Mouse (Mus musculus) neural tube, embryonic 15.5 days (tissue): ENCODE data around the gene Best1. TPM values are rescaled to one million over a fixed set of nuclear protein-coding genes. Genes with fewer than 3 reads are reported as not detected.

Source experiments
- ATAC-seq: fragments of 200-750 bp; cut with Nextera tagmentation; 2 replicates; pipeline ENCODE4 v1.8.0; 2017; ENCODE audit warnings: mild to moderate bottlenecking, moderate TSS enrichment, moderate library complexity; ENCODE audit not compliant: low FRiP score
- H3K27ac ChIP-seq: fragments of 300-500 bp; sonication (generic); replicated peaks from 2 replicates; pipeline ENCODE4 v1.5.1; 2015; ENCODE audit warnings: mild to moderate bottlenecking, inconsistent platforms
- H3K27me3 ChIP-seq: fragments of 300-500 bp; sonication (generic); replicated peaks from 2 replicates; pipeline ENCODE4 v1.6.1; 2015; ENCODE audit warnings: inconsistent platforms
- H3K36me3 ChIP-seq: fragments of 300-500 bp; sonication (generic); 2 replicates; pipeline ENCODE4 v1.6.1; 2015; ENCODE audit warnings: inconsistent platforms
- H3K4me1 ChIP-seq: fragments of 300-500 bp; sonication (generic); 2 replicates; pipeline ENCODE4 v1.6.1; 2015; ENCODE audit warnings: inconsistent platforms
- H3K4me2 ChIP-seq: fragments of 300-500 bp; sonication (generic); 2 replicates; pipeline ENCODE4 v1.6.1; 2015; ENCODE audit warnings: inconsistent platforms, mild to moderate bottlenecking, moderate library complexity
- H3K4me3 ChIP-seq: fragments of 300-500 bp; sonication (generic); replicated peaks from 2 replicates; pipeline ENCODE4 v1.5.1; 2015; ENCODE audit warnings: mild to moderate bottlenecking, inconsistent platforms
- H3K9ac ChIP-seq: fragments of 300-500 bp; sonication (generic); replicated peaks from 2 replicates; pipeline ENCODE4 v1.6.1; 2015; ENCODE audit warnings: mild to moderate bottlenecking, inconsistent platforms
- H3K9me3 ChIP-seq: fragments of 300-500 bp; sonication (generic); replicated peaks from 2 replicates; pipeline ENCODE4 v1.6.1; 2016; ENCODE audit warnings: inconsistent platforms
- WGBS: fragments of 180-500 bp; shearing (Covaris S2); methylation state at CpG from one replicate; pipeline ENCODE4 v1.1.7; 2015; ENCODE audit warnings: mixed read lengths; 5-methylcytosine and 5-hydroxymethylcytosine counted together
- polyA plus RNA-seq: library from polyadenylated mRNA; unstranded; fragments of >200 nt; fragmentation: Nextera tagmentation; extraction: Ambion mirVana; gene quantifications from 2 replicates; pipeline ENCODE4 v1.2.1, GENCODE M21; 2015

The Best1 gene
- polyA plus RNA-seq, 1 experiment from 2014 or later, result 2.3 TPM

GRCm38 (mm10) chr19:10021981-10022380 is 20.5 kb upstream of the Best1 start:
- Histone ChIP-seq H3K27ac (no peak overlapping the region), H3K4me3 (no peak overlapping the region), H3K4me2 (no peak overlapping the region), H3K36me3 (no peaks in the 10 kb centered on the region), H3K9me3 (no peaks in the 10 kb centered on the region), H3K9ac (no peak overlapping the region), H3K27me3 (no peaks in the 10 kb centered on the region), H3K4me1 (peaks cover 46% of the 10 kb centered on the region)
- 76% methylated on average over 2 of the region's 2 CpGs for WGBS
- ATAC-seq, result no peak

GRCm38 (mm10) chr19:10019214-10019760 is 17.9 kb upstream of the Best1 start:
- peak overlapping the region; percentile 57 for H3K4me3 ChIP-seq
- H3K36me3 ChIP-seq, result no peaks in the 10 kb centered on the region
- no peak overlapping the region for H3K27ac ChIP-seq
- no peak for ATAC-seq
- no peaks in the 10 kb centered on the region for H3K9me3 ChIP-seq
- no peaks in the 10 kb centered on the region for H3K27me3 ChIP-seq
- peaks cover 31% of the 10 kb centered on the region for H3K4me1 ChIP-seq
- H3K4me2 ChIP-seq, result peak overlapping the region; percentile 89
- 72% methylated on average over 4 of the region's 4 CpGs for WGBS
- H3K9ac ChIP-seq, result 0 out of 2 replicates have a peak overlapping the region, but pooled peaks have one; percentile 32

- ATAC-seq, result peak; percentile 55; the same call in 1 of the 2 replicates
Observed at GRCm38 (mm10) chr19:10018527-10018818, 17.0 kb upstream of the Best1 start.

GRCm38 (mm10) chr19:10017637-10018526 is 16.4 kb upstream of the Best1 start:
- 5% methylated on average over 44 of the region's 44 CpGs for WGBS
- ATAC-seq, result peak; percentile 94

More at GRCm38 (mm10) chr19:10018527-10018818, 17.0 kb upstream of the Best1 start:
- no peaks in the 10 kb centered on the region for H3K36me3 ChIP-seq
- H3K9ac ChIP-seq, result peak overlapping the region; percentile 63
- peak overlapping the region; percentile 89 for H3K4me2 ChIP-seq
- H3K27me3 ChIP-seq, result no peaks in the 10 kb centered on the region
- peaks cover 31% of the 10 kb centered on the region for H3K4me1 ChIP-seq
- H3K9me3 ChIP-seq, result no peaks in the 10 kb centered on the region
- WGBS, result 4% methylated on average over 3 of the region's 3 CpGs
- H3K27ac ChIP-seq, result peak overlapping the region; percentile 10
- peak overlapping the region; percentile 57 for H3K4me3 ChIP-seq

GRCm38 (mm10) chr19:10016151-10016550 is 14.7 kb upstream of the Best1 start:
- H3K9me3 ChIP-seq, result no peaks in the 10 kb centered on the region

More at GRCm38 (mm10) chr19:10017637-10018526, 16.4 kb upstream of the Best1 start:
- H3K4me3 ChIP-seq, result peak overlapping the region; percentile 57
- H3K9me3 ChIP-seq, result no peaks in the 10 kb centered on the region
- peak overlapping the region; percentile 63 for H3K9ac ChIP-seq
- no peaks in the 10 kb centered on the region for H3K36me3 ChIP-seq
- peaks cover 31% of the 10 kb centered on the region for H3K4me1 ChIP-seq
- peak overlapping the region; percentile 69 for H3K27ac ChIP-seq
- H3K27me3 ChIP-seq, result no peaks in the 10 kb centered on the region
- H3K4me2 ChIP-seq, result peak overlapping the region; percentile 89

GRCm38 (mm10) chr19:10015442-10015841 is 14.0 kb upstream of the Best1 start:
- Histone ChIP-seq H3K27ac (no peak overlapping the region), H3K36me3 (no peaks in the 10 kb centered on the region), H3K4me1 (peaks cover 26% of the 10 kb centered on the region), H3K4me3 (no peak overlapping the region), H3K9me3 (no peaks in the 10 kb centered on the region), H3K4me2 (no peak overlapping the region), H3K27me3 (no peaks in the 10 kb centered on the region), H3K9ac (no peak overlapping the region)
- no peak for ATAC-seq
- WGBS, result 80% methylated on average over 4 of the region's 4 CpGs

More at GRCm38 (mm10) chr19:10016151-10016550, 14.7 kb upstream of the Best1 start:
- no peak overlapping the region for H3K9ac ChIP-seq
- H3K4me2 ChIP-seq, result no peak overlapping the region
- no peaks in the 10 kb centered on the region for H3K36me3 ChIP-seq
- no peak overlapping the region for H3K4me3 ChIP-seq
- ATAC-seq, result no peak
- H3K27ac ChIP-seq, result no peak overlapping the region
- no peaks in the 10 kb centered on the region for H3K27me3 ChIP-seq
- peaks cover 26% of the 10 kb centered on the region for H3K4me1 ChIP-seq
- WGBS, result 83% methylated on average over 4 of the region's 4 CpGs

GRCm38 (mm10) chr19:10014824-10015223 is 13.4 kb upstream of the Best1 start:
- Histone ChIP-seq H3K36me3 (no peaks in the 10 kb centered on the region), H3K9ac (no peak overlapping the region), H3K27ac (no peak overlapping the region), H3K9me3 (no peaks in the 10 kb centered on the region), H3K4me2 (no peak overlapping the region), H3K27me3 (no peaks in the 10 kb centered on the region), H3K4me1 (peaks cover 24% of the 10 kb centered on the region), H3K4me3 (no peak overlapping the region)
- WGBS, result 82% methylated on average over 13 of the region's 13 CpGs
- ATAC-seq, result no peak

- 70% methylated on average over 5 of the region's 5 CpGs for WGBS
- ATAC-seq, result no peak
Observed at GRCm38 (mm10) chr19:10013913-10014312, 12.5 kb upstream of the Best1 start.

GRCm38 (mm10) chr19:10013348-10013747 is 11.9 kb upstream of the Best1 start:
- Histone ChIP-seq H3K27ac (peak overlapping the region; percentile 54; the same call in 1 of the 2 replicates), H3K4me2 (no peak overlapping the region), H3K36me3 (no peaks in the 10 kb centered on the region), H3K9me3 (no peaks in the 10 kb centered on the region), H3K27me3 (no peaks in the 10 kb centered on the region), H3K4me3 (no peak overlapping the region), H3K9ac (no peak overlapping the region), H3K4me1 (peaks cover 9% of the 10 kb centered on the region)
- 71% methylated on average over 3 of the region's 3 CpGs for WGBS
- ATAC-seq, result no peak

More at GRCm38 (mm10) chr19:10013913-10014312, 12.5 kb upstream of the Best1 start:
- Histone ChIP-seq H3K4me2 (no peak overlapping the region), H3K27me3 (no peaks in the 10 kb centered on the region), H3K4me3 (no peak overlapping the region), H3K27ac (no peak overlapping the region), H3K36me3 (no peaks in the 10 kb centered on the region), H3K9ac (no peak overlapping the region), H3K4me1 (peaks cover 15% of the 10 kb centered on the region), H3K9me3 (no peaks in the 10 kb centered on the region)

- ATAC-seq, result no peak
- Histone ChIP-seq H3K9ac (no peak overlapping the region), H3K4me1 (peaks cover 6% of the 10 kb centered on the region; the same call in 1 of the 2 replicates), H3K4me2 (no peak overlapping the region), H3K9me3 (no peaks in the 10 kb centered on the region), H3K27ac (peak overlapping the region; percentile 54), H3K27me3 (no peaks in the 10 kb centered on the region), H3K36me3 (no peaks in the 10 kb centered on the region), H3K4me3 (no peak overlapping the region)
- 42% methylated on average over 6 of the region's 6 CpGs for WGBS
Observed at GRCm38 (mm10) chr19:10012827-10013278, 11.4 kb upstream of the Best1 start.

GRCm38 (mm10) chr19:10011408-10011807 is 10.0 kb upstream of the Best1 start:
- WGBS, result 81% methylated on average over 1 of the region's 1 CpGs
- no peak overlapping the region for H3K4me3 ChIP-seq
- H3K27me3 ChIP-seq, result no peaks in the 10 kb centered on the region
- no peak overlapping the region for H3K9ac ChIP-seq
- H3K9me3 ChIP-seq, result no peaks in the 10 kb centered on the region
- no peaks in the 10 kb centered on the region for H3K36me3 ChIP-seq
- no peak overlapping the region for H3K4me2 ChIP-seq
- no peaks in the 10 kb centered on the region for H3K4me1 ChIP-seq
- no peak for ATAC-seq
- no peak overlapping the region for H3K27ac ChIP-seq

GRCm38 (mm10) chr19:10003696-10004095 is 2.3 kb upstream of the Best1 start:
- no peaks in the 10 kb centered on the region for H3K9me3 ChIP-seq
- no peak for ATAC-seq
- no peak overlapping the region for H3K4me3 ChIP-seq
- H3K9ac ChIP-seq, result no peak overlapping the region
- H3K36me3 ChIP-seq, result no peaks in the 10 kb centered on the region
- no peaks in the 10 kb centered on the region for H3K4me1 ChIP-seq
- WGBS, result 100% methylated on average over 1 of the region's 1 CpGs
- no peak overlapping the region for H3K27ac ChIP-seq
- H3K27me3 ChIP-seq, result no peaks in the 10 kb centered on the region
- no peak overlapping the region for H3K4me2 ChIP-seq
